Mouse (Mus musculus): ENCODE results near the gene Fbxo24.

The Fbxo24 gene

GRCm38 (mm10) chr5:137601365-137601729 is 27.5 kb downstream of the Fbxo24 start:
- DNase-seq (ENCODE audit: low spot score in 2 of 2) = no peak

- peak; percentile 95 to 96 for DNase-seq (ENCODE audit: low spot score in 2 of 2)
These were observed 28.0 kb downstream of the Fbxo24 start, which contains the start of gene Mospd3 for GRCm38 (mm10) chr5:137600619-137601364. Gene Mospd3, minus strand, starts transcription at chr5:137601058.

GRCm38 (mm10) chr5:137600281-137600618 is 28.6 kb downstream of the Fbxo24 start:
- DNase-seq (ENCODE audit: low spot score in 2 of 2) = no peak

- no peak for DNase-seq (ENCODE audit: low spot score in 2 of 2)
These were observed 29.2 kb downstream of the Fbxo24 start for GRCm38 (mm10) chr5:137599600-137599999.

- no peak for DNase-seq (ENCODE audit: low spot score in 2 of 2)
These were observed 30.5 kb downstream of the Fbxo24 start for GRCm38 (mm10) chr5:137598100-137598826.

- no peak for DNase-seq (ENCODE audit: low spot score in 2 of 2)
These were observed 31.2 kb downstream of the Fbxo24 start for GRCm38 (mm10) chr5:137597625-137598024.

- no peak for DNase-seq (ENCODE audit: low spot score in 2 of 2)
These were observed 32.1 kb downstream of the Fbxo24 start for GRCm38 (mm10) chr5:137596601-137597261.

GRCm38 (mm10) chr5:137595921-137596320 is 32.9 kb downstream of the Fbxo24 start:
- no peak for DNase-seq (ENCODE audit: low spot score in 2 of 2)

- DNase-seq (ENCODE audit: low spot score in 2 of 2) = no peak
These were observed 38.3 kb downstream of the Fbxo24 start for GRCm38 (mm10) chr5:137590507-137590906.

- DNase-seq (ENCODE audit: low spot score in 2 of 2) = peak; percentile 50 to 63
These were observed 43.8 kb downstream of the Fbxo24 start for GRCm38 (mm10) chr5:137584976-137585375.

- peak in 1 of 2 experiments; percentile 50 for DNase-seq (ENCODE audit: low spot score in 2 of 2)
These were observed 45.1 kb downstream of the Fbxo24 start for GRCm38 (mm10) chr5:137583670-137584169.

GRCm38 (mm10) chr5:137582702-137583101 is 46.1 kb downstream of the Fbxo24 start:
- DNase-seq (ENCODE audit: low spot score in 2 of 2) = no peak

- no peak for DNase-seq (ENCODE audit: low spot score in 2 of 2)
These were observed 48.6 kb downstream of the Fbxo24 start for GRCm38 (mm10) chr5:137580246-137580645.

- peak; percentile 39 to 57 for DNase-seq (ENCODE audit: low spot score in 2 of 2)
These were observed 54.3 kb downstream of the Fbxo24 start for GRCm38 (mm10) chr5:137574470-137574901.

GRCm38 (mm10) chr5:137570691-137571586 is 57.9 kb downstream of the Fbxo24 start:
- DNase-seq (ENCODE audit: low spot score in 2 of 2) = no peak

GRCm38 (mm10) chr5:137570181-137570580 is 58.6 kb downstream of the Fbxo24 start:
- no peak for DNase-seq (ENCODE audit: low spot score in 2 of 2)

GRCm38 (mm10) chr5:137569665-137570064 is 59.1 kb downstream of the Fbxo24 start, which contains the start of gene Tfr2:
Gene Tfr2, plus strand, starts transcription at chr5:137569840.
- no peak for DNase-seq (ENCODE audit: low spot score in 2 of 2)

GRCm38 (mm10) chr5:137569031-137569430 is 59.8 kb downstream of the Fbxo24 start:
- no peak for DNase-seq (ENCODE audit: low spot score in 2 of 2)

- DNase-seq (ENCODE audit: low spot score in 2 of 2) = no peak
These were observed 60.5 kb downstream of the Fbxo24 start for GRCm38 (mm10) chr5:137568223-137568798.

- no peak for DNase-seq (ENCODE audit: low spot score in 2 of 2)
These were observed 62.4 kb downstream of the Fbxo24 start for GRCm38 (mm10) chr5:137566416-137566815.

GRCm38 (mm10) chr5:137565744-137566143 is 63.1 kb downstream of the Fbxo24 start:
- no peak for DNase-seq (ENCODE audit: low spot score in 2 of 2)

All from frontal cortex, postnatal 36 days (tissue).